Mouse (Mus musculus) small intestine, adult 2 months (tissue): ENCODE data around the gene Nfia. TPM values are rescaled to one million over a fixed set of nuclear protein-coding genes. Genes with fewer than 3 reads are reported as not detected.

ENCODE experiments used
- H3K27ac ChIP-seq: fragments of 200-500 bp; 2 replicates; pipeline ENCODE4 v1.5.1; 2012; ENCODE audit warnings: low read depth, low read length, control low read depth, inconsistent platforms; ENCODE audit not compliant: insufficient read depth
- H3K27me3 ChIP-seq: fragments of 200-500 bp; 2 replicates; pipeline ENCODE4 v1.6.1; 2012; ENCODE audit warnings: mild to moderate bottlenecking, moderate library complexity, low read length, inconsistent platforms; ENCODE audit not compliant: control insufficient read depth, insufficient read depth
- H3K36me3 ChIP-seq: fragments of 200-500 bp; 2 replicates; pipeline ENCODE4 v1.6.1; 2012; ENCODE audit warnings: mild to moderate bottlenecking, low read length, control low read depth, inconsistent platforms; ENCODE audit not compliant: control insufficient read depth, insufficient read depth
- H3K4me1 ChIP-seq: fragments of 200-500 bp; 2 replicates; pipeline ENCODE4 v1.6.1; 2012; ENCODE audit warnings: low read length, inconsistent platforms, mixed read lengths; ENCODE audit not compliant: control insufficient read depth, insufficient read depth, insufficient read length
- H3K4me3 ChIP-seq: fragments of 200-500 bp; 2 replicates; pipeline ENCODE4 v1.5.1; 2012; ENCODE audit warnings: low read depth, mild to moderate bottlenecking, control low read depth, inconsistent platforms, low read length, moderate library complexity
- CTCF ChIP-seq: fragments of 200-500 bp; IDR thresholded peaks from 2 replicates; pipeline ENCODE4 v1.5.1; 2012; ENCODE audit warnings: low read depth, mild to moderate bottlenecking, control low read depth, inconsistent platforms, low read length, moderate library complexity, mixed read lengths; ENCODE audit not compliant: insufficient replicate concordance, insufficient read length; ENCODE audit errors: extremely low read depth
- POLR2A ChIP-seq: fragments of 200-500 bp; IDR thresholded peaks from 2 replicates; pipeline ENCODE4 v1.6.1; 2012; ENCODE audit warnings: low read depth, mild to moderate bottlenecking, control low read depth, inconsistent platforms, low read length, moderate library complexity
- WGBS: fragments of 180-500 bp; shearing (Covaris S2); methylation state at CpG from one replicate; pipeline ENCODE4 v1.1.7; 2018; 5-methylcytosine and 5-hydroxymethylcytosine counted together
- polyA plus RNA-seq: library from polyadenylated mRNA; depleted of rRNA; stranded (reverse); fragments of >200 nt; gene quantifications from 2 replicates; pipeline ENCODE4 v1.2.3, GENCODE M21; 2012

Nfia gene
- polyA plus RNA-seq, 1 experiment: 16.5 TPM

DNA sequence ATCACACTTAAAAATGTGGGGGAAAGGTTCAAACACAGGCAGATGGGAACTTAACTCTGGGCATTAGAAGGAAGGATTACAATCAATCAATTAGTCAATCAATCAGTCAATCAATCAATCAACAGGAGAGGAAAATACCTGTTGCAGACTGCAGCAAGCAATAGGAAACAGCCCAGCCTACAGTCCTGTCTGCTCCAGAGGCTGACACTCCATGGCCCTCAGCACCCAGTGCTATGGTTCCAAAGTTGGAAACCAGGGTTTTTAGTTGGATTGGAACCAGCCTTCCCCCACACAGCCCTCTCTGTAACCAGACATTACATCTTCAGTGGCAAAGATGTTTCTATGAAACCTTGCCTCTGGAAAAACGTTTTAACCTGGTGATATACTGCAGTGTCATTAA is 19.0 kb upstream of the Nfia start:
- WGBS: 37% methylated on average over 1 of the region's 1 CpGs
- TF ChIP-seq CTCF (no peak), POLR2A (no peak)
- no peak overlapping the region for H3K4me3 ChIP-seq

DNA sequence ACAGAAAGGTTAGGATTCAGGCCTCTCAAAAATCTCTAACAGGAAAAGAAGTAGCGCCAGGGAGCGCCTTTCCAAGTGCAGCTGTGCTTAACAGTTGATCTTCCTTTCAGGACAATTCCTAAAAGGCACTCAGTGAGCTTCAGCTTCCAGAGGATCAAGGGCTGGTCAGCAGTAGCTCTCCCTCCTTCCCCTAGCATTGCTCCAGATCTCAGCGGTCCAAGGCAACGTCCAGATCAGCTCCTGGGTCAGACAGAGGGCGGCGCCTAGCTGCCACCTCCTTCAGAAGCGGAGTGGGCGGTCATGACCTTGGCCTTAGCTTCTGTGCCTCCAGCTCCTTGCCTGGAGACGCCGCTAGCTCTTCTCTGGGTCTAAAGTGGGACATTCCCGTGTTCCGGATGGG is 18.3 kb upstream of the Nfia start:
- no peak for TF ChIP-seq CTCF
- TF ChIP-seq POLR2A: no peak
- Histone ChIP-seq H3K4me3 (no peak overlapping the region), H3K36me3 (no peaks in the 10 kb centered on the region), H3K27ac (peak overlapping the region; percentile 35; the same call in 1 of the 2 replicates), H3K4me1 (peaks cover 3% of the 10 kb centered on the region; the same call in 1 of the 2 replicates), H3K27me3 (no peaks in the 10 kb centered on the region)
- whole genome bisulfite sequencing: 63% methylated on average over 12 of the region's 12 CpGs

More for the DNA sequence above, 19.0 kb upstream of the Nfia start:
- Histone ChIP-seq H3K36me3 (no peaks in the 10 kb centered on the region), H3K4me1 (peaks cover 3% of the 10 kb centered on the region; the same call in 1 of the 2 replicates), H3K27ac (0 out of 2 replicates have a peak overlapping the region, but pooled peaks have one; percentile 35), H3K27me3 (no peaks in the 10 kb centered on the region)

GRCm38 (mm10) chr4:97757207-97757977 is 15.1 kb upstream of the Nfia start:
- Histone ChIP-seq H3K4me1 (peaks cover 3% of the 10 kb centered on the region; the same call in 1 of the 2 replicates), H3K36me3 (no peaks in the 10 kb centered on the region), H3K27ac (peak overlapping the region; percentile 28), H3K4me3 (peak overlapping the region; percentile 62), H3K27me3 (no peaks in the 10 kb centered on the region)
- TF ChIP-seq POLR2A (no peak), CTCF (no peak)
- under 1% methylated on average over 38 of the region's 38 CpGs for WGBS

DNA sequence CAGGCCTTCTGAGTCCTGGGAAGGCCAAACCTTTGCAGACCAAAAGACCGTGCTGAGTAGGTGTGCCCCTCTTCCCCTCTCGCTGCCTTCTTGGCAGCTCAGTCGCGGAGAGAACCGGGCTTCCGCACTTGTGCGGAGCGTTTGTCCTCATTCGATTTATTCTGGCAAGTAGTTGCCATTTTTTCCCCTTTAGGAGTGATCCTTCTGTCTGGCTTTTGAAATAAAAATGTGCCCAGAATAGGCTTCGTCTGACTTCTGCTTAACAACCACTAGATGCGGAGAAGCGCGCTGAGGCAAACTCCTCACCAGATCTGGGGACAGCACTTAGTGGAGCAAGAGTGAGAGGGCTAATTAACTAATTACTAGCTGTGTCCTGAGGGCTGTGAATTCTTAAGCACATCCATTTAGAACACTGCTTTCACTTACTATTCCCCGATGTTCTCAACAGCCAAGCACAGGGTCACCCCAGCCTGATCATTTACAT is 14.5 kb upstream of the Nfia start:
- no peaks in the 10 kb centered on the region for H3K36me3 ChIP-seq
- H3K27ac ChIP-seq: 0 out of 2 replicates have a peak overlapping the region, but pooled peaks have one; percentile 17
- H3K4me1 ChIP-seq: no peaks in the 10 kb centered on the region
- peak overlapping the region; percentile 62 for H3K4me3 ChIP-seq
- no peaks in the 10 kb centered on the region for H3K27me3 ChIP-seq
- TF ChIP-seq CTCF (0 out of 2 replicates have a peak, but pooled peaks have one; percentile 4), POLR2A (no peak)
- 2% methylated on average over 14 of the region's 14 CpGs for WGBS

DNA sequence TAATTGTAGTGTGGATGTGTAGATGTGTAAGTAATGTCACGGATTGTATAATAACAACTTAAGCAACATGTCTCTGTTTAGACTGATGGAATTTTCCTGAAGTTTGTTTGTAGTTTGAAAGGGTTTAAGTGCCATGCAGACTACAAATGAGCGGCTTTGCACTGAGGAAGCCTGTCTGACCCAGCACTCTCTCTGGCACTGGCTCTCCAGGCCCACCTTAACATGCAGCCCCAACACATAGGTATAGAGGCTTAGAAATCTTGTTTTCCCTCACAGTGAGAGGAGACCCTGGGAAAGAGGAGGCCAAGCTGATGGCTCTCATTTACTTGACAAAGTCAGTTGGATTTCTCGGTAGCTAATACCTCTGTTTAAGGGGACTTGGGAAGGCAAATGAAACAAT is 13.9 kb upstream of the Nfia start:
- Histone ChIP-seq H3K27ac (peak overlapping the region; percentile 12; the same call in 1 of the 2 replicates), H3K4me1 (no peaks in the 10 kb centered on the region), H3K27me3 (no peaks in the 10 kb centered on the region), H3K36me3 (no peaks in the 10 kb centered on the region), H3K4me3 (no peak overlapping the region)
- TF ChIP-seq CTCF (no peak), POLR2A (no peak)
- 80% methylated on average over 3 of the region's 3 CpGs for WGBS

GRCm38 (mm10) chr4:97764616-97765015 is 7.9 kb upstream of the Nfia start:
- no peak overlapping the region for H3K27ac ChIP-seq
- 61% methylated on average over 4 of the region's 4 CpGs for WGBS

GRCm38 (mm10) chr4:97765341-97766020 is 7.1 kb upstream of the Nfia start:
- Histone ChIP-seq H3K27ac (no peak overlapping the region), H3K36me3 (no peaks in the 10 kb centered on the region), H3K4me1 (no peaks in the 10 kb centered on the region), H3K27me3 (no peaks in the 10 kb centered on the region), H3K4me3 (no peak overlapping the region)
- TF ChIP-seq CTCF (no peak), POLR2A (no peak)
- WGBS: 93% methylated on average over 4 of the region's 4 CpGs

More at GRCm38 (mm10) chr4:97764616-97765015, 7.9 kb upstream of the Nfia start:
- Histone ChIP-seq H3K4me3 (no peak overlapping the region), H3K36me3 (no peaks in the 10 kb centered on the region), H3K4me1 (no peaks in the 10 kb centered on the region), H3K27me3 (no peaks in the 10 kb centered on the region)
- TF ChIP-seq POLR2A (no peak), CTCF (no peak)
